Mouse (Mus musculus) monocyte, adult 5-6 weeks (primary cell): Measurements from ENCODE around the gene Foxp1. TPM values are rescaled to one million over a fixed set of nuclear protein-coding genes. Genes with fewer than 3 reads are reported as not detected.

ENCODE experiments used
- ATAC-seq: fragments of 153-309, 156-312 bp; replicated peaks from 2 replicates; pipeline ENCODE4 v1.8.0; 2017; ENCODE audit warnings: mild to moderate bottlenecking; ENCODE audit not compliant: low TSS enrichment, insufficient number of reproducible peaks, severe bottlenecking, poor library complexity, low FRiP score
- total RNA-seq: library from RNA; stranded (forward); fragments of 200-1000, 200-491, 200-594 nt; gene quantifications from 3 replicates; pipeline ENCODE4 v1.2.3, GENCODE M21; 2017

The Foxp1 gene
- total RNA-seq, 1 experiment from 2014 or later: 75.1 TPM

- peak; percentile 38; the same call in 1 of the 2 replicates for ATAC-seq
Observed at GRCm38 (mm10) chr6:99026635-99027541, 495.6 kb downstream of the Foxp1 start.

GRCm38 (mm10) chr6:99026040-99026439 lies 496.5 kb downstream of the Foxp1 start:
- ATAC-seq: no peak

- 0 out of 2 replicates have a peak, but pooled peaks have one; percentile 28 for ATAC-seq
Observed at GRCm38 (mm10) chr6:99024588-99024987, 497.9 kb downstream of the Foxp1 start.

- no peak for ATAC-seq
Observed at GRCm38 (mm10) chr6:99020570-99021444, 501.7 kb downstream of the Foxp1 start.

- no peak for ATAC-seq
Observed at GRCm38 (mm10) chr6:99019716-99020115, 502.8 kb downstream of the Foxp1 start.

GRCm38 (mm10) chr6:99019266-99019665 lies 503.3 kb downstream of the Foxp1 start:
- no peak for ATAC-seq

GRCm38 (mm10) chr6:99013866-99014502 lies 508.5 kb downstream of the Foxp1 start:
- no peak for ATAC-seq

- no peak for ATAC-seq
Observed at GRCm38 (mm10) chr6:99013119-99013865, 509.2 kb downstream of the Foxp1 start.

GRCm38 (mm10) chr6:99011895-99012584 lies 510.5 kb downstream of the Foxp1 start:
- ATAC-seq: no peak

GRCm38 (mm10) chr6:99009771-99010170 lies 512.8 kb downstream of the Foxp1 start:
- ATAC-seq: no peak

- no peak for ATAC-seq
Observed at GRCm38 (mm10) chr6:99008565-99008964, 514.0 kb downstream of the Foxp1 start.

GRCm38 (mm10) chr6:99007542-99007941 lies 515.0 kb downstream of the Foxp1 start:
- ATAC-seq: peak; percentile 85

GRCm38 (mm10) chr6:99004255-99004997 lies 518.1 kb downstream of the Foxp1 start:
- no peak for ATAC-seq

- ATAC-seq: no peak
Observed at GRCm38 (mm10) chr6:99003108-99003709, 519.3 kb downstream of the Foxp1 start.

- peak; percentile 47 for ATAC-seq
Observed at GRCm38 (mm10) chr6:99001637-99002036, 520.9 kb downstream of the Foxp1 start.

- no peak for ATAC-seq
Observed at GRCm38 (mm10) chr6:98998971-98999932, 523.3 kb downstream of the Foxp1 start.
